In genomic region chr16:31662556-31663378, GRCm38 (mm10) we compare ENCODE assay signal across 8 mouse cellular contexts. TPM values are rescaled to one million over a fixed set of nuclear protein-coding genes. Genes with fewer than 3 reads are reported as not detected.
DNase-seq lines count a peak whose midpoint lies in the region; ATAC-seq lines count a peak whose summit lies in the region.

No protein-coding gene starts in this region.

- no peaks in the 10 kb centered on the region for H3K27me3 ChIP-seq in heart, embryonic 14.5 days (ENCODE audit: control insufficient read depth, insufficient read depth, low read length)
- H3K27me3 ChIP-seq in hindbrain, embryonic 13.5 days, result peaks cover 12% of the 10 kb centered on the region; the same call in 1 of the 2 replicates
- no peaks in the 10 kb centered on the region for H3K27me3 ChIP-seq in midbrain, embryonic 14.5 days (ENCODE audit: control insufficient read depth, insufficient read depth, low read length)

- intact Hi-C loops in heart, postnatal 25 days (cut with DNase I), result no loop called here

- no peak for ATAC-seq in heart, embryonic 14.5 days (ENCODE audit: insufficient number of reproducible peaks, insufficient read depth, low FRiP score, low read depth)
- no peak for ATAC-seq in hindbrain, embryonic 13.5 days (ENCODE audit: low FRiP score)
- 0 out of 2 replicates have a peak, but pooled peaks have one; percentile 39 for ATAC-seq in midbrain, embryonic 14.5 days (ENCODE audit: low FRiP score, low TSS enrichment)
- ATAC-seq in megakaryocyte-erythroid progenitor cell, adult 5-6 weeks (replicated peaks; ENCODE audit: low FRiP score, low TSS enrichment, poor library complexity, severe bottlenecking), result no peak

- peak overlapping the region; percentile 26 to 91; a peak in 3 of 4 replicates for H3K27ac ChIP-seq in heart, embryonic 14.5 days (replicated peaks in 1 of 2; ENCODE audit: control insufficient read depth in 1 of 2, insufficient read depth in 1 of 2, low read depth in 2 of 2, low read length in 2 of 2)
- no peak overlapping the region for H3K27ac ChIP-seq in hindbrain, embryonic 13.5 days
- no peak overlapping the region for H3K27ac ChIP-seq in midbrain, embryonic 14.5 days (replicated peaks; ENCODE audit: low read depth, low read length)

- peak overlapping the region; percentile 92 to 94 for H3K4me3 ChIP-seq in heart, embryonic 14.5 days (ENCODE audit: control insufficient read depth in 1 of 2, insufficient read depth in 1 of 2, low read depth in 1 of 2, low read length in 2 of 2)
- peak overlapping the region; percentile 95 for H3K4me3 ChIP-seq in hindbrain, embryonic 13.5 days
- peak overlapping the region; percentile 89 for H3K4me3 ChIP-seq in midbrain, embryonic 14.5 days (replicated peaks; ENCODE audit: low read depth, low read length)

- peaks cover 0 to 10% of the 10 kb centered on the region in 2 experiments; a peak in 2 of 4 replicates for H3K4me1 ChIP-seq in heart, embryonic 14.5 days (ENCODE audit: control insufficient read depth in 2 of 2, insufficient read depth in 2 of 2, low read length in 2 of 2)
- peaks cover 19% of the 10 kb centered on the region for H3K4me1 ChIP-seq in hindbrain, embryonic 13.5 days (replicated peaks)
- H3K4me1 ChIP-seq in midbrain, embryonic 14.5 days (ENCODE audit: control insufficient read depth, insufficient read depth, low read length), result peaks cover 12% of the 10 kb centered on the region; the same call in 1 of the 2 replicates

- whole genome bisulfite sequencing in heart, embryonic 14.5 days, result 14% methylated on average over 22 of the region's 22 CpGs
- WGBS in hindbrain, embryonic 13.5 days, result 13% methylated on average over 22 of the region's 22 CpGs
- 11% methylated on average over 22 of the region's 22 CpGs for WGBS in midbrain, embryonic 14.5 days

- peak overlapping the region; percentile 85 for H3K9ac ChIP-seq in heart, embryonic 14.5 days (ENCODE audit: low read length)
- peak overlapping the region; percentile 88 for H3K9ac ChIP-seq in hindbrain, embryonic 13.5 days
- peak overlapping the region; percentile 43; the same call in 1 of the 2 replicates for H3K9ac ChIP-seq in midbrain, embryonic 14.5 days (replicated peaks; ENCODE audit: low read length)

- H3K9me3 ChIP-seq in heart, embryonic 14.5 days (ENCODE audit: control insufficient read depth, low read length), result no peaks in the 10 kb centered on the region
- H3K9me3 ChIP-seq in hindbrain, embryonic 13.5 days, result no peaks in the 10 kb centered on the region
- no peaks in the 10 kb centered on the region for H3K9me3 ChIP-seq in midbrain, embryonic 14.5 days (ENCODE audit: control insufficient read depth, low read length)

- peaks cover 23% of the 10 kb centered on the region for H3K36me3 ChIP-seq in heart, embryonic 14.5 days (ENCODE audit: control insufficient read depth, insufficient read depth, low read length)
- peaks cover 3% of the 10 kb centered on the region; the same call in 1 of the 2 replicates for H3K36me3 ChIP-seq in hindbrain, embryonic 13.5 days
- 0 out of 2 replicates have a peak, but pooled peaks cover 3% of the 10 kb centered on the region for H3K36me3 ChIP-seq in midbrain, embryonic 14.5 days (ENCODE audit: control insufficient read depth, insufficient read depth, low read length)

- no peak for DNase-seq in heart, postnatal 25 days (ENCODE audit: low spot score)
- DNase-seq in MEL-GATA-1-ER (ENCODE audit: extremely low read depth, low read depth), result peak; percentile 31
- no peak for DNase-seq in midbrain, embryonic 14.5 days
- DNase-seq in thymus, postnatal 25 days, result no peak
- DNase-seq in urinary bladder, postnatal 36 days (ENCODE audit: low spot score in 2 of 2), result no peak

- peak overlapping the region; percentile 81 for H3K4me2 ChIP-seq in heart, embryonic 14.5 days (ENCODE audit: low read length)
- H3K4me2 ChIP-seq in hindbrain, embryonic 13.5 days, result peak overlapping the region; percentile 73
- peak overlapping the region; percentile 75 for H3K4me2 ChIP-seq in midbrain, embryonic 14.5 days (ENCODE audit: low read length)

RNA-seq across cellular contexts. Expression of gene Dlg1, which starts 0.5 kb away (rescaled TPM):
- 18.5 and 21.9 TPM in 2 replicates for polyA plus RNA-seq in heart, embryonic 14.5 days (2014; fragmentation: Nextera tagmentation; extraction: Ambion mirVana)
- 10 to 100 TPM; 41.7 to 41.8 TPM for total RNA-seq in heart, postnatal 25 days (2021)
- polyA plus RNA-seq in hindbrain, embryonic 13.5 days (2015; fragmentation: Nextera tagmentation; extraction: Ambion mirVana), result 11.9 and 12.6 TPM in 2 replicates
- 9.8 and 13.2 TPM in 2 replicates for polyA plus RNA-seq in midbrain, embryonic 14.5 days (2014; fragmentation: Nextera tagmentation; extraction: Ambion mirVana)
- 45.4 and 47.2 TPM in 2 replicates for total RNA-seq in megakaryocyte-erythroid progenitor cell, adult 5-6 weeks (2014; fragmentation: Nextera tagmentation)
- total RNA-seq in megakaryocyte-erythroid progenitor cell, adult 5-6 weeks (2017), result 46.5 and 52.3 TPM in 2 replicates

Comparison
In these comparisons a context has a peak if more than half of its experiments do, and no peak if none do; other contexts are left out.
1. H3K27ac ChIP-seq: peak in heart, embryonic 14.5 days (2 of 2); none in hindbrain, embryonic 13.5 days (single experiment) and midbrain, embryonic 14.5 days (single experiment).
2. Peak in every context shown above with its lines, with median percentiles within 50 percentile points of each other: H3K4me2 ChIP-seq, H3K4me3 ChIP-seq and H3K9ac ChIP-seq.